Mouse (Mus musculus) E14TG2a.4 (cell line): ENCODE results near the gene Dmkn.
"Not testable (repeated sequence)": the region's sequence is repeated elsewhere in the genome, so short reads cannot be mapped to it uniquely, and the experiment has no call there.

ENCODE experiments used
- H3K27me3 ChIP-seq: 2 replicates; pipeline ENCODE4 v1.6.1; 2014; ENCODE audit warnings: low read length, control low read depth; ENCODE audit not compliant: insufficient read depth
- H3K36me3 ChIP-seq: 2 replicates; pipeline ENCODE4 v1.6.1; 2014; ENCODE audit warnings: low read length, control low read depth; ENCODE audit not compliant: insufficient read depth
- H3K4me1 ChIP-seq: replicated peaks from 2 replicates; pipeline ENCODE4 v1.6.1; 2014; ENCODE audit warnings: low read depth, low read length, control low read depth
- H3K4me3 ChIP-seq: replicated peaks from 2 replicates; pipeline ENCODE4 v1.5.1; 2014; ENCODE audit warnings: mild to moderate bottlenecking, low read length
- H3K9me3 ChIP-seq: 2 replicates; pipeline ENCODE4 v1.6.1; 2014; ENCODE audit warnings: low read length, control low read depth
- CTCF ChIP-seq: conservative IDR thresholded peaks from 2 replicates; pipeline ENCODE4 v1.5.1; 2014; ENCODE audit warnings: low read length
- NANOG ChIP-seq: IDR thresholded peaks from 2 replicates; pipeline ENCODE4 v1.6.1; 2014; ENCODE audit warnings: borderline replicate concordance, low read length, mixed read lengths
- POU5F1 ChIP-seq: IDR thresholded peaks from 2 replicates; pipeline ENCODE4 v1.6.1; 2014; ENCODE audit warnings: low read length, borderline replicate concordance

Dmkn gene

GRCm38 (mm10) chr7:30729396-30730063 lies 34.0 kb upstream of the Dmkn start, which contains the start of gene Tmem147:
Gene Tmem147, minus strand, starts transcription at chr7:30729540.
- H3K9me3 ChIP-seq, result no peaks in the 10 kb centered on the region
- H3K4me1 ChIP-seq, result peaks cover 38% of the 10 kb centered on the region
- peak within 1 kb of the TSS; percentile 89 for H3K4me3 ChIP-seq
- no peaks in the 10 kb centered on the region for H3K27me3 ChIP-seq
- H3K36me3 ChIP-seq, result peaks cover 70% of the 10 kb centered on the region
- TF ChIP-seq POU5F1, result no peak
- TF ChIP-seq NANOG, result no peak
- no peak for TF ChIP-seq CTCF

- peaks cover 72% of the 10 kb centered on the region for H3K36me3 ChIP-seq
Observed at GRCm38 (mm10) chr7:30730064-30730722, 33.4 kb upstream of the Dmkn start.

GRCm38 (mm10) chr7:30736211-30736610 lies 27.3 kb upstream of the Dmkn start:
- H3K9me3 ChIP-seq, result no peaks in the 10 kb centered on the region
- H3K4me1 ChIP-seq, result peaks cover 9% of the 10 kb centered on the region; the same call in 1 of the 2 replicates
- H3K4me3 ChIP-seq, result no peak overlapping the region
- peaks cover 57% of the 10 kb centered on the region for H3K36me3 ChIP-seq
- no peaks in the 10 kb centered on the region for H3K27me3 ChIP-seq
- TF ChIP-seq NANOG (no peak), CTCF (peak; percentile 27; the same call in 1 of the 2 replicates)

More at GRCm38 (mm10) chr7:30730064-30730722, 33.4 kb upstream of the Dmkn start:
- Histone ChIP-seq H3K4me3 (peak overlapping the region; percentile 89), H3K4me1 (peaks cover 33% of the 10 kb centered on the region)
- H3K27me3 ChIP-seq, H3K9me3 ChIP-seq: not testable (repeated sequence)

GRCm38 (mm10) chr7:30742570-30742969 lies 21.0 kb upstream of the Dmkn start:
- H3K27me3 ChIP-seq, H3K4me1 ChIP-seq, H3K9me3 ChIP-seq, H3K36me3 ChIP-seq, H3K4me3 ChIP-seq: not testable (repeated sequence)

GRCm38 (mm10) chr7:30743617-30744016 lies 19.9 kb upstream of the Dmkn start, which contains the start of gene Gapdhs:
Gene Gapdhs, minus strand, starts transcription at chr7:30743681.
- H3K9me3 ChIP-seq, H3K4me3 ChIP-seq, H3K4me1 ChIP-seq, H3K36me3 ChIP-seq, H3K27me3 ChIP-seq: not testable (repeated sequence)

- no peaks in the 10 kb centered on the region for H3K9me3 ChIP-seq
- H3K27me3 ChIP-seq, result 0 out of 2 replicates have a peak, but pooled peaks cover 3% of the 10 kb centered on the region
- H3K4me1 ChIP-seq, result peaks cover 4% of the 10 kb centered on the region; the same call in 1 of the 2 replicates
- H3K4me3 ChIP-seq, result no peak overlapping the region
- H3K36me3 ChIP-seq, result no peaks in the 10 kb centered on the region
- TF ChIP-seq POU5F1, result no peak
- TF ChIP-seq CTCF, result 0 out of 2 replicates have a peak, but pooled peaks have one; percentile 6
Observed at GRCm38 (mm10) chr7:30744022-30744598, 19.4 kb upstream of the Dmkn start.

- Histone ChIP-seq H3K4me3 (no peak overlapping the region), H3K9me3 (no peaks in the 10 kb centered on the region), H3K4me1 (peaks cover 28% of the 10 kb centered on the region), H3K36me3 (no peaks in the 10 kb centered on the region), H3K27me3 (peaks cover 3% of the 10 kb centered on the region; the same call in 1 of the 2 replicates)
- TF ChIP-seq NANOG (no peak), CTCF (peak; percentile 55)
Observed at GRCm38 (mm10) chr7:30747525-30748204, 15.9 kb upstream of the Dmkn start.

GRCm38 (mm10) chr7:30749824-30750606 lies 13.5 kb upstream of the Dmkn start:
- Histone ChIP-seq H3K9me3 (peaks cover 7% of the 10 kb centered on the region), H3K4me1 (peaks cover 24% of the 10 kb centered on the region), H3K27me3 (peaks cover 12% of the 10 kb centered on the region), H3K4me3 (no peak overlapping the region), H3K36me3 (no peaks in the 10 kb centered on the region)
- TF ChIP-seq CTCF (no peak), NANOG (no peak), POU5F1 (no peak)
